Mouse (Mus musculus): ENCODE data around the gene Zfp948.
A peak's percentile ranks its signal among the peaks of the same experiment; 100 is the strongest.

Zfp948 gene

GRCm38 (mm10) chr17:21566728-21567349 is at the start of gene Zfp948:
TSS of gene Zfp948 (plus strand) at chr17:21567008.
- H3K36me3 ChIP-seq (ENCODE audit: control insufficient read depth, insufficient read depth, low read length, poor library complexity, severe bottlenecking), result 0 out of 2 replicates have a peak, but pooled peaks cover 3% of the 10 kb centered on the region
- peak; percentile 40 for DNase-seq (ENCODE audit: low read depth, low spot score)
- H3K27me3 ChIP-seq (ENCODE audit: control insufficient read depth, insufficient read depth, low read length, poor library complexity, severe bottlenecking), result no peaks in the 10 kb centered on the region

DNA sequence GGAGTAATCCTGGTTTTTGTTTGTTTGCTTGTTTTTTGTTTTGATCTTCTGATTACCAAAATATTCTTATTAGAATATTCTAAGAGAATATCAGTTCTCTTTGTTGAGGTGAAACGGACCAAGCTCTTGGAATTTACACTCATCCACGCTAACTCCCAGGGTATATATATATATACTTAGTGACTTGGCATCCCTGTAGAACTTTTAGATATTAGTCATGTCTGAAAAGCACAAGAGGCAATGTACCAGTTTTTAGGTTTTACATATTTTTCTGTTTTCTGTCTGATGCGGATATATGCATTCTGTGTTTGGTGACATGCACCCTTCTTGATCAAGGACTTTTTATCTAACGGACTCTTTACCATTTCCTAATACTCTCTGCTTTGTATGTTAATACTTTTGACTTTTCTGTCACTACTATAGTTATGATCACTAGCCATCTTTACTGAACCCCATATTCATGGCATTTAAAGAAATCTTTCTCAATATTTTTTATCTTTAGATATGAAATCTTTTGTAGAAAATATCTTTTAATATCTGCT is 49.6 kb upstream of the Zfp948 start:
- Histone ChIP-seq H3K27me3 (ENCODE audit: control insufficient read depth, insufficient read depth, low read length, poor library complexity, severe bottlenecking) (no peaks in the 10 kb centered on the region), H3K36me3 (ENCODE audit: control insufficient read depth, insufficient read depth, low read length, poor library complexity, severe bottlenecking) (no peaks in the 10 kb centered on the region)
- no peak for DNase-seq (ENCODE audit: low read depth, low spot score)

DNA sequence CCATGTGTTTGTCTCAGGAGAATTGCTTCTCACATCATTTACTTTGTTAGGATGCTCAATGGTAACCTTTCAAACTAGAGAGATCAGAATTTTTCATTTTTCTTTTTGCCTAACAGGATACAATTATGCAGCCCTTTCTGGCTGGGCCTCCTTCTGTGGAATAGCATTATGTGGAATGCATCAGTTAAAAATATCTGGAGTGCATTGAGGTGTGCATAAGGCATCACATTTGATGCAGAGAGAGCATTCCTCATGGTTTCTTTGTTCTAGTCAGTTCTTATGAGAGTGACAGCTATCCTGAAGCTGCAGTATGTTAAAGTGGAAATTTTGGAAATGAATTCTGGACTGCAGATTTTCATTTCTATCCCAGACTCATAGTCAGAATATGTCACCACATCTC is 40.5 kb upstream of the Zfp948 start:
- no peak for DNase-seq (ENCODE audit: low read depth, low spot score)
- Histone ChIP-seq H3K27me3 (ENCODE audit: control insufficient read depth, insufficient read depth, low read length, poor library complexity, severe bottlenecking) (no peaks in the 10 kb centered on the region), H3K36me3 (ENCODE audit: control insufficient read depth, insufficient read depth, low read length, poor library complexity, severe bottlenecking) (no peaks in the 10 kb centered on the region)

GRCm38 (mm10) chr17:21530645-21531330 is 36.0 kb upstream of the Zfp948 start:
- DNase-seq (ENCODE audit: low read depth, low spot score), result no peak
- H3K36me3 ChIP-seq (ENCODE audit: control insufficient read depth, insufficient read depth, low read length, poor library complexity, severe bottlenecking), result no peaks in the 10 kb centered on the region
- no peaks in the 10 kb centered on the region for H3K27me3 ChIP-seq (ENCODE audit: control insufficient read depth, insufficient read depth, low read length, poor library complexity, severe bottlenecking)

DNA sequence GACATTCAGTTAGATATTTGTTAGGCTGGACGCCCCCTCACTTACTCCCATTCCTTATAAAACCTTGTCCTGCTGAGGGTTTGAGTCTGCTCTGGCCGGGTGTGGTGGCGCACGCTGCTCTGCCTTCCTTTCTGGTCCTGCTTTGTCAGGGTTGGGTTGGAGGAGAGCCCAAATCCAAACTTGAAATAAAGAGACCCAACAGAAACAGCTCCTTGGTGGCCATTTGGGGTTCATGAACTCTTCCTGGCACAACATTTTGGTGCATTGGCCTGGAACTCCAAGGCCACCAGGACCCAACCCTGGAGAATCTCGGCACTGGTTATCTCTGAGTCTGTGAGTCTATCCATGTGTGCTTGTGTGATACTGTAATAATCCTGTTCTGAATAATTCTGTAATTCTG is 35.2 kb upstream of the Zfp948 start:
- H3K27me3 ChIP-seq (ENCODE audit: control insufficient read depth, insufficient read depth, low read length, poor library complexity, severe bottlenecking), result no peaks in the 10 kb centered on the region
- no peak for DNase-seq (ENCODE audit: low read depth, low spot score)
- H3K36me3 ChIP-seq (ENCODE audit: control insufficient read depth, insufficient read depth, low read length, poor library complexity, severe bottlenecking), result no peaks in the 10 kb centered on the region

DNA sequence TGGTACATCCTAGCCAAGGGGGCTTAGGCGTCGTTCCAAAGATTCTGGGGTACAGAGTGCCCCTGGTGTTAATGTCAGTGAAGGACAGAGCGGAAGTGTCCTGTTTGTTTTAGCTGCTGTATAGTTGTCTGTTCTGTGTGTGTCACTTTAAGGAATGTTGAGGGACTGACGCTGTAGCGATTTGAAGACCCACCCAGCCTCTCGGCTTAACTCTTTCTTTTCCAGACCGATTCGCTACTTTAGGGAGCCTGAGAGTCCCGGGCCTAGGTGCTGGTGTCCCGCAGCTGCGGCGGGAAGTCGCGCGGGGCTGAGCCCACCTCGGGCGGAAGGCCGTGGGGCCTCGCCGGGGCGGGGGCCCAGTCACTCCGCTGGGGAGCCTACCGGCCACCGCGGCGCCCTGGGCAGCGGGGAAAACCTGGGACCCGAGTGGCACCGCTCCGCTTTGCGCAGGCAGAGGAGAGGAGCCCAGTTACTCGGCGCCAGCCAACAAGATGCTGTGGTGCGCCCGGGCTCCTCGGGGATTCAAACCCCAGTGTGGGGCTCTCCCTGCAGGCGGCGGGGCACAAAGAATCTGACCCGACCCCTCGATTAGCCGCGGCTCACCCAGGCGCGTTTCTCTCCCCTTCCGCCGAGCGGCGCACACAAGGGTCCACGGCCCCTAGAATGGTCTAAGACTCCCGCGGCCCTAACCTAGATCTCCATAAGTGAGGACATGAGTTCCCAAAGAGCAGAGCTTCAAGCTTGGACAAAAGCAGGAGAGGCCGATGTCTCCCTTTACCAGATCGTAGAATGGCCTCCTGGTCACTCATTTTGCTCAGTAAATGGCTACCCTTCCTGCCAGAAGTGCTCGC is 34.5 kb upstream of the Zfp948 start:
- Histone ChIP-seq H3K27me3 (ENCODE audit: control insufficient read depth, insufficient read depth, low read length, poor library complexity, severe bottlenecking) (no peaks in the 10 kb centered on the region), H3K36me3 (ENCODE audit: control insufficient read depth, insufficient read depth, low read length, poor library complexity, severe bottlenecking) (no peaks in the 10 kb centered on the region)
- peak; percentile 59 for DNase-seq (ENCODE audit: low read depth, low spot score)

GRCm38 (mm10) chr17:21533961-21534360 is 32.8 kb upstream of the Zfp948 start:
- Histone ChIP-seq H3K27me3 (ENCODE audit: control insufficient read depth, insufficient read depth, low read length, poor library complexity, severe bottlenecking) (no peaks in the 10 kb centered on the region), H3K36me3 (ENCODE audit: control insufficient read depth, insufficient read depth, low read length, poor library complexity, severe bottlenecking) (no peaks in the 10 kb centered on the region)
- DNase-seq (ENCODE audit: low read depth, low spot score), result no peak

DNA sequence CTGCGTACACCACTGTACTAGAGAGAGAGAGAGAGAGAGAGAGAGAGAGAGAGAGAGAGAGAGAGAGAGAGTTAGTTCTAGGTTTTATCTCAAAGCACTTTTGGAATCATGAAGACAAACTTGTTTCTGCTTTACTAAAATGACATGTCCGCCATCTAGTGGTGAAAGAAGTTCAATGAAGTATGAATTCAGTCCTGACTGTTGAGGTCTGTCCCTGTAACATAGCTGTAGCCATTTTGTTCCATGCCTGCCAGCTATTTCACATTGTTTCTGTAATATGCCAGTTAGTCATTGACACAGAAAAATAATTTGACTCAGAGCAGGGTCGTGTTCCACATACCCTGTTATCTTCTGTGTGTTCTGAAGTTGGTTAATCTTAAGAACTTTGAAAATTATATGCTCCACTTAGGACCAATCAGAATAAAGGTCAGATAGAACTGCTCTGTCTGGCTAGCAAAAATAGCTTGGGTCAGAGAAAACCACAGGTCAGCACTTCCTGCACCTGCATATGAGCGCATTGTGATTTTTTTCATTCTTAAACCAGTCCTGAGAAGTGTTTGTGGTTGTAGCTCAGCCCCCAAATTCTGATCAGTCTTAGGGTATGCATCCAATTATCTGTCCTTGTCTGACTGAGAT is 32.2 kb upstream of the Zfp948 start:
- H3K36me3 ChIP-seq (ENCODE audit: control insufficient read depth, insufficient read depth, low read length, poor library complexity, severe bottlenecking), result no peaks in the 10 kb centered on the region
- DNase-seq (ENCODE audit: low read depth, low spot score), result peak; percentile 92
- H3K27me3 ChIP-seq (ENCODE audit: control insufficient read depth, insufficient read depth, low read length, poor library complexity, severe bottlenecking), result no peaks in the 10 kb centered on the region

GRCm38 (mm10) chr17:21535096-21536001 is 31.5 kb upstream of the Zfp948 start, which contains the start of gene Zfp52:
TSS of gene Zfp52 (plus strand) at chr17:21535539.
- peak; percentile 61 for DNase-seq (ENCODE audit: low read depth, low spot score)
- Histone ChIP-seq H3K36me3 (ENCODE audit: control insufficient read depth, insufficient read depth, low read length, poor library complexity, severe bottlenecking) (peaks cover 2% of the 10 kb centered on the region; the same call in 1 of the 2 replicates), H3K27me3 (ENCODE audit: control insufficient read depth, insufficient read depth, low read length, poor library complexity, severe bottlenecking) (no peaks in the 10 kb centered on the region)

DNA sequence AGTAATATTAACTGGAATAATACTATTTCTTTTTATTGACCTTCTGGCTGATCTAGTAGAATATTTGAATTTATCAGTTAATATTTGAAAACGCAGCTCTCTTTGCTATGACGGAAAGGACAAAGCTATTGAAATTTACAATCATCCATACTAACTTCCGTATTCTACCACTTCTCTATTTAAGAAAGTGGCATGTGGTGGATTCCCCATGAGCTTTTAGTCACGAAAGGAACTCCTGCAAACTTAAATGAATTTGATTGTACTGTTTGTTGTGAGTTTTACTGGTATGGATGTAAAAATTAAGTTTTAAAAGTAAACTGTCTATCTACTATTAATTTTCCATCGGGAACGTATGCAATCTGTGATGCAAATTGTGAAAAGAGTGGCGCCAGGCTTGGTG is 30.7 kb upstream of the Zfp948 start:
- Histone ChIP-seq H3K27me3 (ENCODE audit: control insufficient read depth, insufficient read depth, low read length, poor library complexity, severe bottlenecking) (no peaks in the 10 kb centered on the region), H3K36me3 (ENCODE audit: control insufficient read depth, insufficient read depth, low read length, poor library complexity, severe bottlenecking) (peaks cover 2% of the 10 kb centered on the region; the same call in 1 of the 2 replicates)
- DNase-seq (ENCODE audit: low read depth, low spot score), result peak; percentile 58

DNA sequence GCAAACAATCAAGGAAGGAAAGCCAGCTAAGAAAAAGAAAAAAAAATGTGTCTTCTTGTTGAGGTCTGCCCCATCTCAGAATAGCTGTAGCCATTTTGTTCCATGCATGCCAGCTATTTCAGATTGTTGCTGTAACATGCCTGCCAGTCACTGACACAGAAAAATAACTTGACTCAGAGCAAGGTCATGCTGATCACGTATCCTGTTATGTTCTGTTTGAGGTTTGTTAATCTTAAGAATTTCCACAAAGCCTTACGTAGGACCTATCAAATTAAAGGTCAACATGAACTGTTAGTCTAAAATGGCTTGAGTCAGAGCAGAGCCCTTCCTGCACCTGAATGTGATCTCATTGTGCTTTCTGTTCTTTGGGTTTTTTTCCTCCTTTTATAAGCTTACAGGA is 30.1 kb upstream of the Zfp948 start:
- H3K27me3 ChIP-seq (ENCODE audit: control insufficient read depth, insufficient read depth, low read length, poor library complexity, severe bottlenecking), result no peaks in the 10 kb centered on the region
- peak; percentile 47 for DNase-seq (ENCODE audit: low read depth, low spot score)
- H3K36me3 ChIP-seq (ENCODE audit: control insufficient read depth, insufficient read depth, low read length, poor library complexity, severe bottlenecking), result peaks cover 2% of the 10 kb centered on the region; the same call in 1 of the 2 replicates

DNA sequence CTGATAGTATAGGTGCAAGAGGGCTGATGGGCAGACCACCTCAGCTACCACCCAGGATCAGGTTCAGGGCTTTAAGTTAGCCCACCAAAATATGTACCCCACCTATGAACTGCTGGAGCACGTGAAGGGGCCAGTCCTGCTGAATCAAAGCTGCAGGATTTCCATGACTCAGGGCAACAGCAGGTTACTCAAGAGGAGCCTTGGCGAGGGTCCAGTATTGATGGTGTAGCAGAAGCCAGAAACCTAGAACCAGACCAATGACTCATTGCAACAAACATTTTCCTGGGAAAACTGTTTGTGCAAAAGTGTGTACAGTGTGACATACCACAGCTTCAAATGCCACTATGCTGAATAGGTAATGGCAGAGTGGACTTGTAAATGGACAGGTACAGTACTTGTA is 9.0 kb upstream of the Zfp948 start:
- no peak for DNase-seq (ENCODE audit: low read depth, low spot score)
- Histone ChIP-seq H3K36me3 (ENCODE audit: control insufficient read depth, insufficient read depth, low read length, poor library complexity, severe bottlenecking) (peaks cover 17% of the 10 kb centered on the region; the same call in 1 of the 2 replicates), H3K27me3 (ENCODE audit: control insufficient read depth, insufficient read depth, low read length, poor library complexity, severe bottlenecking) (no peaks in the 10 kb centered on the region)

GRCm38 (mm10) chr17:21566220-21566619 is 588 bp upstream of the Zfp948 start:
- Histone ChIP-seq H3K36me3 (ENCODE audit: control insufficient read depth, insufficient read depth, low read length, poor library complexity, severe bottlenecking) (peaks cover 3% of the 10 kb centered on the region; the same call in 1 of the 2 replicates), H3K27me3 (ENCODE audit: control insufficient read depth, insufficient read depth, low read length, poor library complexity, severe bottlenecking) (no peaks in the 10 kb centered on the region)
- DNase-seq (ENCODE audit: low read depth, low spot score), result peak; percentile 74
